Mouse (Mus musculus): Measurements from ENCODE around the gene Hinfp. TPM values are rescaled to one million over a fixed set of nuclear protein-coding genes. Genes with fewer than 3 reads are reported as not detected.
"Not testable (repeated sequence)": the region's sequence is repeated elsewhere in the genome, so short reads cannot be mapped to it uniquely, and the experiment has no call there.

The Hinfp gene
- polyA plus RNA-seq, 1 experiment from 2014 or later: 15.3 TPM

DNA sequence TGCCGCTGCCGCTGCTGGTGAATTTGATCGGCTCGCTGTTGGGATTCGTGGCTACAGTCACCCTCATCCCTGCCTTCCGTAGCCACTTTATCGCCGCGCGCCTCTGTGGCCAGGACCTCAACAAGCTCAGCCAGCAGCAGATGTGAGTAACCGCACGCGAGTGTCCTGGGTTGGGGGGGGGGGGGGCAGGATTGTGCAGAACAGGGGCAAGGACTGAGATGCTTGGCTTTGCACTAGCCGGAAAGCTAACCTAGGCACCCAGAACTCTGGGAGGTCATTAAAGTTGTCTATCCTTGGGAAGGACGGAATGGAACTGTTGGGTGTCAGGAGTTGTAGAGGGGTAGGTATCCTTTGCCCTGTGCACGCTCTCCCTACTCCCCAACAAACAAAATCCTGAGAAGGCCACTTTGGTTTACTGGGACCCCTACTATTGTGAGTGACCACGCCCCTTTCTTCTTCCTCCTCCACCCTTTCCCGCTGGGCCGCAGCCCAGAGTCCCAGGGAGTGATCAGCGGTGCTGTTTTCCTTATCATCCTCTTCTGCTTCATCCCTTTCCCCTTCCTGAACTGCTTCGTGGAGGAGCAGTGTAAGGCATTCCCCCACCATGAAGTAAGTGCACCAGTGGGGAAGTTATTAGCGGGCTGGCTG lies 21.7 kb upstream of the Hinfp start:
- Histone ChIP-seq H3K4me2 (peak overlapping the region; percentile 75), H3K36me3 (ENCODE audit: control insufficient read depth, insufficient read depth, low read length) (peaks cover 12% of the 10 kb centered on the region), H3K27ac (ENCODE audit: low read depth, low read length) (peak overlapping the region; percentile 93), H3K27me3 (ENCODE audit: control insufficient read depth, insufficient read depth, low read length) (no peaks in the 10 kb centered on the region), H3K4me3 (ENCODE audit: low read depth, low read length) (peak overlapping the region; percentile 85), H3K9me3 (replicated peaks; ENCODE audit: control insufficient read depth, low read length) (no peaks in the 10 kb centered on the region), H3K4me1 (ENCODE audit: control insufficient read depth, insufficient read depth, low read length) (peaks cover 11% of the 10 kb centered on the region; the same call in 1 of the 2 replicates), H3K9ac (ENCODE audit: low read depth, low read length) (peak overlapping the region; percentile 92)
- WGBS (ENCODE audit: insufficient replicate concordance): under 1% methylated on average over 22 of the region's 22 CpGs
- ATAC-seq (replicated peaks; ENCODE audit: insufficient number of reproducible peaks, low FRiP score, low TSS enrichment): peak; percentile 54

DNA sequence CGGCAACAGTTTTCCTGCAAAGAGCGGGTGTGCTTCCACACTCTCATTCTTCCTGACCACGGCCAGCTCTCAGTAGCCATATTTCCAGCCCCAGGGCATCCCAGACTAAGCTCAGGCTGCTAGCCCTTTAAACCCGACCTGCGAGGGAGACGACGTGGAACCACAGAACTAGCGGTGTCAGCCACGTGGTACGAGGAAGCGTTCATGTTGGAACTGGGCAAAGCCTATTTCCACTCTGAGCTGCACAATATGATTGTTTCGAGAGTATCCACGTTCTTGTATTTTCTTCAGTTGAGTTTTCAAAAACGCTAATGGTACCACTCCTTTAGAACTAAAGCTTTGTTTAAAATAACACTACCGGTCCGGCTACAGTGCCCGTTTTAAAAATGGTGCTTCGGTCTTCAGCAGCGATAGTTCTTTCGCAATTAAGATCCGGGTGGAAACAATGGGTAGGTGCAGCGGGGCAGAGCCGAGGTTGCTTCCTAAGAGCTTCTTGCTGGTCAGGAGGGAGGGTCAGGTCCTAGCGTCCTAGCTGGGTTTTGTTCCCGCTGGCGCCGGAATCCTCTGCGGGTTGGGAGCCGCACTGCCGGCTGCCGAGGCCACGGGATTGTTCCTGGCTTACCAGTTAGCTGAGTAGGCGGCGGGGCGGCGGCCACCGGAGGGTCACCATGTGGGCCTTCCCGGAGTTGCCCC lies 21.0 kb upstream of the Hinfp start:
- peak overlapping the region; percentile 92 for H3K9ac ChIP-seq (ENCODE audit: low read depth, low read length)
- WGBS (ENCODE audit: insufficient replicate concordance): under 1% methylated on average over 38 of the region's 38 CpGs
- peak; percentile 86 for ATAC-seq (replicated peaks; ENCODE audit: insufficient number of reproducible peaks, low FRiP score, low TSS enrichment)

DNA sequence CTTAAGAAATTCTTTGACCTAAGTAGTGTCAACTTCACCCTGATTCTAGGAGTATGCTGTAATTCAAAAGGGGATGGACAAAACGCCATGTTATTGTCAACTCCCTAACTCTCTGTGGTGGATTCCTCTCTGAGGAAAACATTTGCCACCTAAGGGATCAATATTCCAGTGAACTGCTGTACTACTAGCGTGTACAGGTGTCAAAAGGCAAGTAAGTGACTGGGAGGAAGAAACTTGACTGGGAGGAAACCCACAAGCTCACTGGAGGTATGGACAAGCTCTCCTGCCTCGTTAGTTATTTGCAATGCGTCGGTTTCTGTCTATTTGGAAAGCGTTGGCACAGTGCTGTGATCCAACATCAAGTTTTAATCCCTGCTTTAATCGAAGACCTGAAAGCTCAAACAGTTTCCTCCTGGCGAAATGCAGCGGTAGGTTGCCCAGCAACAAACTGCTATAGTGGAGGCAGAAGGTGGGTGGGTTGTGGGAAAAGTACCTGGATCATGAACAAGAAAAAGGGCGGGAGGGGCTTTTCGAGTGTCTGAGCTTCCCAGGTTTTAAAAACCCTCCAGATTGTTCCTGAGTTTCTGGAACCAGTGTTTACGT lies 20.4 kb upstream of the Hinfp start, which contains the start of gene Dpagt1:
Dpagt1 (plus strand) TSS at position 252 of the 603 bp plus-strand sequence.
- peak within 1 kb of the TSS; percentile 85 for H3K4me3 ChIP-seq (ENCODE audit: low read depth, low read length)
- H3K4me2 ChIP-seq: peak within 1 kb of the TSS; percentile 75
- peaks cover 12% of the 10 kb centered on the region for H3K36me3 ChIP-seq (ENCODE audit: control insufficient read depth, insufficient read depth, low read length)
- peaks cover 11% of the 10 kb centered on the region; the same call in 1 of the 2 replicates for H3K4me1 ChIP-seq (ENCODE audit: control insufficient read depth, insufficient read depth, low read length)
- 4% methylated on average over 12 of the region's 12 CpGs for WGBS (ENCODE audit: insufficient replicate concordance)
- peak within 1 kb of the TSS; percentile 93 for H3K27ac ChIP-seq (ENCODE audit: low read depth, low read length)
- H3K9me3 ChIP-seq (replicated peaks; ENCODE audit: control insufficient read depth, low read length): no peaks in the 10 kb centered on the region
- H3K27me3 ChIP-seq (ENCODE audit: control insufficient read depth, insufficient read depth, low read length): no peaks in the 10 kb centered on the region
- H3K9ac ChIP-seq (ENCODE audit: low read depth, low read length): peak within 1 kb of the TSS; percentile 92
- ATAC-seq (replicated peaks; ENCODE audit: insufficient number of reproducible peaks, low FRiP score, low TSS enrichment): no peak

More for the DNA sequence above, 21.0 kb upstream of the Hinfp start:
- Histone ChIP-seq H3K27ac (ENCODE audit: low read depth, low read length) (peak overlapping the region; percentile 93), H3K27me3 (ENCODE audit: control insufficient read depth, insufficient read depth, low read length) (no peaks in the 10 kb centered on the region), H3K9me3 (replicated peaks; ENCODE audit: control insufficient read depth, low read length) (no peaks in the 10 kb centered on the region), H3K4me3 (ENCODE audit: low read depth, low read length) (peak overlapping the region; percentile 85), H3K4me2 (peak overlapping the region; percentile 75), H3K4me1 (ENCODE audit: control insufficient read depth, insufficient read depth, low read length) (peaks cover 11% of the 10 kb centered on the region; the same call in 1 of the 2 replicates), H3K36me3 (ENCODE audit: control insufficient read depth, insufficient read depth, low read length) (peaks cover 12% of the 10 kb centered on the region)

DNA sequence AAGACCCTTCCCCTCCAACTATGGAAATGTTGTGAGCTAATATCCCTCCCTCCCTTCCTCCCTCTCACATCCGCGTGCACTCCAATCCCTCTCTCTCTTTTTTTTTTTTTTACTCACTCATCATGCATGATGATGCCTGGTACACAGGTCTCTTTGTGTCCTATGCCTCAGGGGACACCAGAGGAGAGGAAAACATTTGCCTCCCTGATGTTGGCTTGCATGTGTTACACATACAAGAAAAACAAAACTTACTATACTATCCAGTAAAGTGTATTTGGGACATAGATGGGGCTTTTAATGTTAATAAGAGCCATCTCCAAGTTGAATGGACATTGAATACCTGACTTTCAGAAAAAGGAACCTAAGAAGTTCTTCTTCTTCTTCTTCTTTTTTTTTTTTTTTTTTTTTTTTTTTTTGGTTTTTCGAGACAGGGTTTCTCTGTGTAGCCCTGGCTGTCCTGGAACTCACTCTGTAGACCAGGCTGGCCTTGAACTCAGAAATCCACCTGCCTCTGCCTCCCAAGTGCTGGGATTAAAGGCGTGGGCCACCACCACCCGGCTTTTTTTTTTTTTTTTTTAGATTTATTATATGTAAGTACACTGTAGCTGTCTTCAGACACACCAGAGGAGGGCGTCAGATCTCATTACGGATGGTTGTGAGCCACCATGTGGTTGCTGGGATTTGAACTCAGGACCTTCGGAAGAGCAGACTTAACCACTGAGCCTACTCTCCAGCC lies 19.7 kb upstream of the Hinfp start:
- not testable (repeated sequence) for H3K36me3 ChIP-seq (ENCODE audit: control insufficient read depth, insufficient read depth, low read length); H3K27ac ChIP-seq (ENCODE audit: low read depth, low read length); H3K4me3 ChIP-seq (ENCODE audit: low read depth, low read length); H3K9me3 ChIP-seq (replicated peaks; ENCODE audit: control insufficient read depth, low read length); H3K27me3 ChIP-seq (ENCODE audit: control insufficient read depth, insufficient read depth, low read length); ATAC-seq (replicated peaks; ENCODE audit: insufficient number of reproducible peaks, low FRiP score, low TSS enrichment)
- 66% methylated on average over 7 of the region's 8 CpGs for WGBS (ENCODE audit: insufficient replicate concordance)
- Histone ChIP-seq H3K4me1 (ENCODE audit: control insufficient read depth, insufficient read depth, low read length) (peaks cover 11% of the 10 kb centered on the region; the same call in 1 of the 2 replicates), H3K9ac (ENCODE audit: low read depth, low read length) (peak overlapping the region; percentile 92; the same call in 1 of the 2 replicates), H3K4me2 (peak overlapping the region; percentile 75)

DNA sequence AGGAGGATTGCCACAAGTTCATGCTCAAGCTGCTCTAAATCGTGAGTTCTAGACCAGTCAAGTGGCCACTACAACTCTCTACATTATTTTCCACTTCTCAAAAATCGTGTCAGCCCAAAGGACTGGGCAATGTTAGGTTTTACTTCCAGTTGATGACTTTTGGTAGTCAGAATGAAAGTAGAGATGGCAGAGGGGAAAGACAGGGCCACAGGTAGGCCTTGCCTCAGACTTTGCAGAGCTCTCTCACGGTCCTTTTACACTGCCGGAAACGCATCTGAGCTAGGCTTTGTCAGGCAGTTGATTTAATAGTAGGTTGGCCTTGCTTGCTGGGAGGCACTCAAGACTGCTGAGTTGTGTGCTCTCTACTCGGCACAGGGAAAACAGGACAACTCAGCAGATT lies 18.7 kb upstream of the Hinfp start:
- no peak overlapping the region for H3K4me2 ChIP-seq
- H3K36me3 ChIP-seq (ENCODE audit: control insufficient read depth, insufficient read depth, low read length): peaks cover 3% of the 10 kb centered on the region; the same call in 1 of the 2 replicates
- no peak overlapping the region for H3K4me3 ChIP-seq (ENCODE audit: low read depth, low read length)
- 83% methylated on average over 6 of the region's 6 CpGs for WGBS (ENCODE audit: insufficient replicate concordance)
- no peaks in the 10 kb centered on the region for H3K27me3 ChIP-seq (ENCODE audit: control insufficient read depth, insufficient read depth, low read length)
- ATAC-seq (replicated peaks; ENCODE audit: insufficient number of reproducible peaks, low FRiP score, low TSS enrichment): no peak
- no peaks in the 10 kb centered on the region for H3K9me3 ChIP-seq (replicated peaks; ENCODE audit: control insufficient read depth, low read length)
- peaks cover 11% of the 10 kb centered on the region; the same call in 1 of the 2 replicates for H3K4me1 ChIP-seq (ENCODE audit: control insufficient read depth, insufficient read depth, low read length)
- H3K9ac ChIP-seq (ENCODE audit: low read depth, low read length): no peak overlapping the region
- H3K27ac ChIP-seq (ENCODE audit: low read depth, low read length): no peak overlapping the region

DNA sequence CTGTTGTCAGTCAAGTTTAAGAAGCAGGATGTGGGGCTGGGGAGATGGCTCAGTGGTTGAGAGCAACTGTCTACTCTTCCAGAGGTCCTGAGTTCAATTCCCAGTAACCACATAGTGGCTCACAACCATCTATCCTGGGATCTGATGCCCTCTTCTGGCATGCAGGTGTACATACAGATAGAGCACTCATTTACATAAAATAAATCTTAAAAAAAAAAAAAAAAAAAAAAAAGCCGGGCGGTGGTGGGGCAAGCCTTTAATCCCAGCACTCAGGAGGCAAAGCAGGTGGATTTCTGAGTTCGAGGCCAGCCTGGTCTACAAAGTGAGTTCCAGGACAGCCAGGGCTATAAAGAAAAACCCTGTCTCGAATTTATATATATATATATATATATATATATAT lies 18.2 kb upstream of the Hinfp start:
- H3K4me3 ChIP-seq (ENCODE audit: low read depth, low read length); ATAC-seq (replicated peaks; ENCODE audit: insufficient number of reproducible peaks, low FRiP score, low TSS enrichment); H3K27me3 ChIP-seq (ENCODE audit: control insufficient read depth, insufficient read depth, low read length); H3K27ac ChIP-seq (ENCODE audit: low read depth, low read length); H3K36me3 ChIP-seq (ENCODE audit: control insufficient read depth, insufficient read depth, low read length); H3K9ac ChIP-seq (ENCODE audit: low read depth, low read length); H3K9me3 ChIP-seq (replicated peaks; ENCODE audit: control insufficient read depth, low read length); H3K4me2 ChIP-seq: not testable (repeated sequence)
- whole genome bisulfite sequencing (ENCODE audit: insufficient replicate concordance): 72% methylated on average over 4 of the region's 4 CpGs
- H3K4me1 ChIP-seq (ENCODE audit: control insufficient read depth, insufficient read depth, low read length): peaks cover 12% of the 10 kb centered on the region

DNA sequence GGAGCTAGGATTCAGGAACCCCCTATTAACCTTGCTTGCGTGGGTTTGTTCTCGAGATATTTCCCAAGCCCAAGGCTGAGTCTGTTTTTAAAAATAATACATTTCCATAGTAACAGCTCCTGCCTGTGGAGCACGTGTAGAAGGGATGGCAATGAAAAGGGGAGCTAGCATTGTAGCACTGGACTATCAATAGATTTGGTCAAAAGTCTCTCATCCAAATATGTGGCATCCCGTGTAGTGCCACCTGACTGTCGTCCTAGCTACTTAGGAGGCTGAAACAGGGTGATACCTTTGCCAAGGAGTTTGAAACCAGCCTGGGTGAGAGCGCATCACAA lies 15.3 kb upstream of the Hinfp start:
- 0 out of 2 replicates have a peak, but pooled peaks cover 3% of the 10 kb centered on the region for H3K36me3 ChIP-seq (ENCODE audit: control insufficient read depth, insufficient read depth, low read length)
- peak overlapping the region; percentile 75 for H3K4me3 ChIP-seq (ENCODE audit: low read depth, low read length)
- peak overlapping the region; percentile 83 for H3K4me2 ChIP-seq
- no peak for ATAC-seq (replicated peaks; ENCODE audit: insufficient number of reproducible peaks, low FRiP score, low TSS enrichment)
- no peaks in the 10 kb centered on the region for H3K27me3 ChIP-seq (ENCODE audit: control insufficient read depth, insufficient read depth, low read length)
- no peaks in the 10 kb centered on the region for H3K9me3 ChIP-seq (replicated peaks; ENCODE audit: control insufficient read depth, low read length)
- 20% methylated on average over 6 of the region's 6 CpGs for WGBS (ENCODE audit: insufficient replicate concordance)
- H3K27ac ChIP-seq (ENCODE audit: low read depth, low read length): peak overlapping the region; percentile 68
- H3K9ac ChIP-seq (ENCODE audit: low read depth, low read length): peak overlapping the region; percentile 66
- peaks cover 16% of the 10 kb centered on the region for H3K4me1 ChIP-seq (ENCODE audit: control insufficient read depth, insufficient read depth, low read length)
